Mouse (Mus musculus) limb, embryonic 14.5 days (tissue): ENCODE results near the gene Tmc6. TPM values are rescaled to one million over a fixed set of nuclear protein-coding genes. Genes with fewer than 3 reads are reported as not detected.
"Not testable (repeated sequence)": the region's sequence is repeated elsewhere in the genome, so short reads cannot be mapped to it uniquely, and the experiment has no call there.

Source experiments
- ATAC-seq: fragments of 200-750 bp; cut with Nextera tagmentation; 2 replicates; pipeline ENCODE4 v1.8.0; 2017; ENCODE audit warnings: low read depth, moderate number of reproducible peaks, moderate TSS enrichment; ENCODE audit not compliant: low FRiP score
- DNase-seq: peaks from one replicate; pipeline ENCODE4 v3.0.0-alpha.2; 2015; ENCODE audit warnings: low spot score
- H3K27ac ChIP-seq: fragments of 300-500 bp; sonication (generic); replicated peaks from 2 replicates; pipeline ENCODE4 v1.5.1; 2014; ENCODE audit warnings: low read depth, mild to moderate bottlenecking, low read length, moderate library complexity, mixed read lengths
- H3K27me3 ChIP-seq: fragments of 300-500 bp; sonication (generic); 2 replicates; pipeline ENCODE4 v1.6.1; 2014; ENCODE audit warnings: low read length, mixed read lengths; ENCODE audit not compliant: control insufficient read depth, insufficient read depth
- H3K36me3 ChIP-seq: fragments of 300-500 bp; sonication (generic); 2 replicates; pipeline ENCODE4 v1.6.1; 2014; ENCODE audit warnings: mild to moderate bottlenecking, low read length, moderate library complexity, mixed read lengths; ENCODE audit not compliant: control insufficient read depth, insufficient read depth
- H3K4me1 ChIP-seq: fragments of 300-500 bp; sonication (generic); 2 replicates; pipeline ENCODE4 v1.6.1; 2014; ENCODE audit warnings: antibody characterized with exemption, low read length, mixed read lengths; ENCODE audit not compliant: control insufficient read depth, insufficient read depth
- H3K4me2 ChIP-seq: fragments of 300-500 bp; sonication (generic); replicated peaks from 2 replicates; pipeline ENCODE4 v1.6.1; 2014; ENCODE audit warnings: low read depth, mild to moderate bottlenecking, low read length, moderate library complexity; ENCODE audit not compliant: severe bottlenecking
- H3K4me3 ChIP-seq: fragments of 300-500 bp; sonication (generic); replicated peaks from 2 replicates; pipeline ENCODE4 v1.5.1; 2014; ENCODE audit warnings: low read length
- H3K9ac ChIP-seq: fragments of 300-500 bp; sonication (generic); 2 replicates; pipeline ENCODE4 v1.6.1; 2014; ENCODE audit warnings: mild to moderate bottlenecking, low read depth, low read length, moderate library complexity; ENCODE audit not compliant: severe bottlenecking
- H3K9me3 ChIP-seq: fragments of 300-500 bp; sonication (generic); 2 replicates; pipeline ENCODE4 v1.6.1; 2016; ENCODE audit warnings: low read length; ENCODE audit not compliant: control insufficient read depth
- POLR2A ChIP-seq: fragments of 200-500 bp; IDR thresholded peaks from 2 replicates; pipeline ENCODE4 v1.8.0; 2012; ENCODE audit warnings: inconsistent platforms, mild to moderate bottlenecking, moderate library complexity, borderline replicate concordance; ENCODE audit not compliant: insufficient read depth, insufficient read length; ENCODE audit errors: extremely low read depth
- WGBS: fragments of 180-500 bp; shearing (Covaris S2); extraction: QIAGEN DNeasy Blood & Tissue Kit; methylation state at CpG from one replicate; pipeline ENCODE4 v1.1.7; 2014; 5-methylcytosine and 5-hydroxymethylcytosine counted together
- polyA plus RNA-seq, 2 experiments: library from polyadenylated mRNA; depleted of rRNA in 1 of 2; stranded (reverse) in 1 of 2; unstranded in 1 of 2; fragments of >200 nt; fragmentation: Nextera tagmentation in 1 of 2; extraction: Ambion mirVana in 1 of 2; gene quantifications; 2 replicates each; pipeline versions ENCODE4 v1.2.1 to v1.2.3; 2012 to 2014

Gene Tmc6
- polyA plus RNA-seq, 2 experiments: 19.0 to 28.2 TPM

- Histone ChIP-seq H3K36me3 (peaks cover 82% of the 10 kb centered on the region), H3K4me1 (peaks cover 14% of the 10 kb centered on the region), H3K4me3 (no peak overlapping the region), H3K4me2 (no peak overlapping the region), H3K27me3 (no peaks in the 10 kb centered on the region), H3K27ac (no peak overlapping the region), H3K9me3 (no peaks in the 10 kb centered on the region), H3K9ac (no peak overlapping the region)
- ATAC-seq: no peak
- no peak for DNase-seq
- WGBS: 60% methylated on average over 8 of the region's 8 CpGs
- no peak for TF ChIP-seq POLR2A
These were observed 37.1 kb upstream of the Tmc6 start for GRCm38 (mm10) chr11:117819095-117819494.

GRCm38 (mm10) chr11:117816389-117816996 is 34.5 kb upstream of the Tmc6 start:
- Histone ChIP-seq H3K27ac (no peak overlapping the region), H3K9me3 (no peaks in the 10 kb centered on the region), H3K4me1 (no peaks in the 10 kb centered on the region), H3K4me3 (no peak overlapping the region), H3K36me3 (peaks cover 84% of the 10 kb centered on the region), H3K4me2 (no peak overlapping the region), H3K27me3 (no peaks in the 10 kb centered on the region), H3K9ac (no peak overlapping the region)
- no peak for TF ChIP-seq POLR2A
- ATAC-seq: no peak
- WGBS: 86% methylated on average over 10 of the region's 13 CpGs
- no peak for DNase-seq

DNA sequence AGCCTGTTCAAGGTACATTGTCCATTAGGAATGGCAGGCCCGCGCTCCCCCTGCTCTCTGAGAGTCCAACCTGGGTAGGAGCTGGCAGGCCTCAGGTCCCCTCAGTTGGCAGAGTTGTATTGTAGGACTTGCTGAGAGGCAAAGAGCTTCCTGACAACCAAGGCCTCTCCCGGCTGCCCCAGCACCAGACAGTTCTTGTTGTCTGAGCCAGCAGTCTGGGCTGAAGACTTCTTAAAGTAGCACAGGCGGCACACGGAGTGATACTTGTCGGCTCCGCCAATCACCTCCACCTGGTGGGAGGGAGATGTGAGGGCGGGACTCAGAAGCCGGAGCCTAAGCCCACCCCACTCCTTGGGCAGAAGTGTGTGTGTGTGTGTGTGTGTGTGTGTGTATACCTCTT is 33.9 kb upstream of the Tmc6 start:
- WGBS: 76% methylated on average over 9 of the region's 9 CpGs
- peaks cover 78% of the 10 kb centered on the region for H3K36me3 ChIP-seq

DNA sequence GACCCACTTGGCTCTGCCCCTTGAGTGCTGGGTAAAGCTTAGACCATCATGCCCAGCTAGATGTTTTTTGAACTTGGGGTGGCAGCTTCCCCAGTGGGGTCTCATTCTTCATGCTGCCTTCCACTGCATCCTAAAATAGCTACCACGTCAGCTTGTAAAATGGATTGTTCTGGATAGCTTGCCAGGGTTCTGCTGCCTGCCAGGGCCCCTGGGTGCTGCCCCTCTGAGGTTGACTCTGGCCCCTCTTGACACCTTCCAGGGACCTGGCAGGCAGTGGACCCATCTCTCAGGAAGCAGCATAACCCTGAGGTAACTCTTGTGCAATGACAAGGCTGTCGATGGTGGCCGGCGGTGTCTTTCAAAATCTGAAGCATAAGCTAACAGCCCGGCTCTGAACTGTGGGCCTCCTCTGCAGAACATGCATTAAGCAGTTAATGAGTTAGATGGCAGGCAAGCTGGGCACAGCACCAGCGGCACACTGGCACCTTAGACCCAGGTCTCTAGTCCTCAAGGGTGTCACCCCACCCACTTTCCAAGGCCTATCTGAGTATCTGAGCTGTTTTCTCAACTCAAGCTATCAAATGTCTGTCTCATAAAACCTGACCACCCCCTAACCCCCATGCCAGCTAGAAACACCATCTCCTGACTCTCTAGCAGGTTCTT is 32.8 kb upstream of the Tmc6 start:
- no peak for TF ChIP-seq POLR2A
- Histone ChIP-seq H3K27me3 (no peaks in the 10 kb centered on the region), H3K4me2 (no peak overlapping the region), H3K9me3 (no peaks in the 10 kb centered on the region), H3K4me3 (no peak overlapping the region), H3K27ac (no peak overlapping the region), H3K4me1 (peaks cover 9% of the 10 kb centered on the region), H3K9ac (no peak overlapping the region), H3K36me3 (peaks cover 71% of the 10 kb centered on the region)
- 92% methylated on average over 6 of the region's 6 CpGs for WGBS
- DNase-seq (no peak), ATAC-seq (no peak)

More for the DNA sequence above, 33.9 kb upstream of the Tmc6 start:
- not testable (repeated sequence) for ATAC-seq, H3K4me1 ChIP-seq, H3K27me3 ChIP-seq, H3K27ac ChIP-seq, DNase-seq, H3K4me2 ChIP-seq, H3K4me3 ChIP-seq, H3K9ac ChIP-seq, H3K9me3 ChIP-seq

GRCm38 (mm10) chr11:117813867-117814266 is 31.9 kb upstream of the Tmc6 start:
- H3K27ac ChIP-seq: no peak overlapping the region
- 88% methylated on average over 5 of the region's 5 CpGs for WGBS
- ATAC-seq (no peak), DNase-seq (no peak)
- H3K4me1 ChIP-seq: peaks cover 13% of the 10 kb centered on the region
- peaks cover 64% of the 10 kb centered on the region for H3K36me3 ChIP-seq
- no peak overlapping the region for H3K4me2 ChIP-seq
- TF ChIP-seq POLR2A: no peak
- no peak overlapping the region for H3K4me3 ChIP-seq
- H3K27me3 ChIP-seq: no peaks in the 10 kb centered on the region
- no peaks in the 10 kb centered on the region for H3K9me3 ChIP-seq
- no peak overlapping the region for H3K9ac ChIP-seq
